Mouse (Mus musculus) G1E (cell line): Measurements from ENCODE around the gene Ccl17.

Experiments used
- CTCF ChIP-seq: IDR thresholded peaks from 2 replicates; pipeline ENCODE4 v1.5.1; 2012; ENCODE audit warnings: low read depth, low read length, inconsistent platforms, mixed read lengths
- GATA1 ChIP-seq: IDR thresholded peaks from 2 replicates; pipeline ENCODE4 v1.6.1; 2012; ENCODE audit warnings: borderline replicate concordance, low read length, inconsistent platforms, mixed read lengths

GRCm38 (mm10) chr8:94789256-94789955 is 20.8 kb upstream of the Ccl17 start:
- TF ChIP-seq CTCF (no peak), GATA1 (no peak)
